Mouse (Mus musculus): ENCODE results near the gene Dpy19l3. TPM values are rescaled to one million over a fixed set of nuclear protein-coding genes. Genes with fewer than 3 reads are reported as not detected.

Gene Dpy19l3
- polyA plus RNA-seq, 1 experiment from 2014 or later = 42.7 TPM

- H3K9me3 ChIP-seq = no peaks in the 10 kb centered on the region
- H3K9ac ChIP-seq (replicated peaks) = no peak overlapping the region
- no peak overlapping the region for H3K4me2 ChIP-seq (replicated peaks)
- 0 out of 2 replicates have a peak, but pooled peaks cover 8% of the 10 kb centered on the region for H3K27me3 ChIP-seq
- ATAC-seq = no peak
- 74% methylated on average over 12 of the region's 12 CpGs for WGBS
- no peak overlapping the region for H3K27ac ChIP-seq
- H3K36me3 ChIP-seq = peaks cover 79% of the 10 kb centered on the region
- H3K4me3 ChIP-seq (replicated peaks) = no peak overlapping the region
- peaks cover 10% of the 10 kb centered on the region for H3K4me1 ChIP-seq (replicated peaks)
Measured at GRCm38 (mm10) chr7:35746686-35747396, 7.4 kb downstream of the Dpy19l3 start.

- Histone ChIP-seq H3K27me3 (0 out of 2 replicates have a peak, but pooled peaks cover 8% of the 10 kb centered on the region), H3K9me3 (no peaks in the 10 kb centered on the region), H3K9ac (replicated peaks) (no peak overlapping the region), H3K4me1 (replicated peaks) (peaks cover 10% of the 10 kb centered on the region), H3K4me3 (replicated peaks) (no peak overlapping the region), H3K27ac (no peak overlapping the region), H3K36me3 (peaks cover 82% of the 10 kb centered on the region), H3K4me2 (replicated peaks) (no peak overlapping the region)
- ATAC-seq = no peak
- WGBS = 90% methylated on average over 6 of the region's 6 CpGs
Measured at GRCm38 (mm10) chr7:35745281-35745702, 9.0 kb downstream of the Dpy19l3 start.

GRCm38 (mm10) chr7:35744771-35745170 is 9.5 kb downstream of the Dpy19l3 start:
- no peak overlapping the region for H3K9ac ChIP-seq (replicated peaks)
- no peak overlapping the region for H3K4me2 ChIP-seq (replicated peaks)
- H3K27ac ChIP-seq = no peak overlapping the region
- peaks cover 10% of the 10 kb centered on the region for H3K4me1 ChIP-seq (replicated peaks)
- 96% methylated on average over 9 of the region's 9 CpGs for WGBS
- H3K4me3 ChIP-seq (replicated peaks) = no peak overlapping the region
- 0 out of 2 replicates have a peak, but pooled peaks cover 6% of the 10 kb centered on the region for H3K27me3 ChIP-seq
- H3K9me3 ChIP-seq = no peaks in the 10 kb centered on the region
- H3K36me3 ChIP-seq = peaks cover 86% of the 10 kb centered on the region
- ATAC-seq = no peak

GRCm38 (mm10) chr7:35742310-35742709 is 11.9 kb downstream of the Dpy19l3 start:
- peaks cover 85% of the 10 kb centered on the region for H3K36me3 ChIP-seq
- peaks cover 1% of the 10 kb centered on the region for H3K4me1 ChIP-seq (replicated peaks)
- ATAC-seq = no peak
- no peaks in the 10 kb centered on the region for H3K9me3 ChIP-seq
- H3K27me3 ChIP-seq = 0 out of 2 replicates have a peak, but pooled peaks cover 4% of the 10 kb centered on the region
- H3K4me3 ChIP-seq (replicated peaks) = no peak overlapping the region
- H3K9ac ChIP-seq (replicated peaks) = no peak overlapping the region
- no peak overlapping the region for H3K27ac ChIP-seq
- 84% methylated on average over 5 of the region's 5 CpGs for WGBS
- H3K4me2 ChIP-seq (replicated peaks) = no peak overlapping the region

DNA sequence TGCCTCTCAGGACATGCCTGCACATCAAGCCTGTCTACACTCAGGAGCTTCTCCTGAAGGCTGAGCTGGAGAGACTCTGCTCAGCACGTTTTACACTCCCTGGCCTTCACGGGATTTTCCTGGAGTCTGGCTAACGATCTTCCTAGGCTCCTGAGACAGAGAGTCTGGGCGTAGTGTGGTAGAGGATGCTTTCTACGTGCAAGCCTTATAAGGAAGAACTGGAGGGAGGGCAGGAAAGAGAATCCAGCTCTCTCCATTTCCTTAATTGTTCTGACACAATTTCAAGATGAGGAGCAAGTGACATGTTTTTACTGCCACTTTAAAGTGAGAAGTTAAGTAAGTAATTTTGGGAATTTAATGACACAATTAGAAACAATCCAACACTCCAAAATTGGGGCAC is 12.4 kb downstream of the Dpy19l3 start:
- Histone ChIP-seq H3K4me2 (replicated peaks) (no peak overlapping the region), H3K27ac (no peak overlapping the region), H3K36me3 (peaks cover 82% of the 10 kb centered on the region), H3K4me3 (replicated peaks) (no peak overlapping the region), H3K9ac (replicated peaks) (no peak overlapping the region), H3K27me3 (0 out of 2 replicates have a peak, but pooled peaks cover 4% of the 10 kb centered on the region), H3K9me3 (no peaks in the 10 kb centered on the region), H3K4me1 (replicated peaks) (no peaks in the 10 kb centered on the region)
- no peak for ATAC-seq
- 82% methylated on average over 5 of the region's 5 CpGs for WGBS

- Histone ChIP-seq H3K9ac (replicated peaks) (no peak overlapping the region), H3K4me3 (replicated peaks) (no peak overlapping the region), H3K27me3 (0 out of 2 replicates have a peak, but pooled peaks cover 1% of the 10 kb centered on the region), H3K36me3 (peaks cover 75% of the 10 kb centered on the region), H3K4me1 (replicated peaks) (no peaks in the 10 kb centered on the region), H3K27ac (no peak overlapping the region), H3K9me3 (no peaks in the 10 kb centered on the region), H3K4me2 (replicated peaks) (no peak overlapping the region)
- WGBS = 69% methylated on average over 5 of the region's 5 CpGs
- ATAC-seq = no peak
Measured at GRCm38 (mm10) chr7:35740489-35741230, 13.6 kb downstream of the Dpy19l3 start.

DNA sequence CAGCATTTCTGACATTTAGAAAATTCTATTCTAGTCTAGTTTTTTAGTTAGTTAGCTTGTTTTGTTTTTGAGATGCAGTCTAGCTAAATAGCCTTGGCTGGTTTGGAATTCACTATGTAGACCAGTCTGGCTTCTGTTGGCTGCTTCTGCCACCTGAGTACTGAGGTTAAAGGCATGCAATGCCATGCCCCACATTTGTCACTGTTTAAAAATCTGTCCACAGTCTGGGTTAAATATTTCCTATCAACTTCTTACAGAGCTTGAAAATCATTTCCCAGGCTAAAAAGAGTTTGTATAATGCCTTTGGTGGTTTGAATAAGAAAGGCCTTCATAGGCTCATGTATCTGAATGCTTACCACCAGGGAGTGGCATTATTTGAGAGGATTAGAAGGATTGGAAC is 15.4 kb downstream of the Dpy19l3 start:
- no peak for ATAC-seq
- Histone ChIP-seq H3K27me3 (no peaks in the 10 kb centered on the region), H3K9ac (replicated peaks) (no peak overlapping the region), H3K36me3 (peaks cover 69% of the 10 kb centered on the region), H3K4me1 (replicated peaks) (0 out of 2 replicates have a peak, but pooled peaks cover under 1% of the 10 kb centered on the region), H3K4me2 (replicated peaks) (no peak overlapping the region), H3K9me3 (no peaks in the 10 kb centered on the region), H3K4me3 (replicated peaks) (no peak overlapping the region), H3K27ac (no peak overlapping the region)

DNA sequence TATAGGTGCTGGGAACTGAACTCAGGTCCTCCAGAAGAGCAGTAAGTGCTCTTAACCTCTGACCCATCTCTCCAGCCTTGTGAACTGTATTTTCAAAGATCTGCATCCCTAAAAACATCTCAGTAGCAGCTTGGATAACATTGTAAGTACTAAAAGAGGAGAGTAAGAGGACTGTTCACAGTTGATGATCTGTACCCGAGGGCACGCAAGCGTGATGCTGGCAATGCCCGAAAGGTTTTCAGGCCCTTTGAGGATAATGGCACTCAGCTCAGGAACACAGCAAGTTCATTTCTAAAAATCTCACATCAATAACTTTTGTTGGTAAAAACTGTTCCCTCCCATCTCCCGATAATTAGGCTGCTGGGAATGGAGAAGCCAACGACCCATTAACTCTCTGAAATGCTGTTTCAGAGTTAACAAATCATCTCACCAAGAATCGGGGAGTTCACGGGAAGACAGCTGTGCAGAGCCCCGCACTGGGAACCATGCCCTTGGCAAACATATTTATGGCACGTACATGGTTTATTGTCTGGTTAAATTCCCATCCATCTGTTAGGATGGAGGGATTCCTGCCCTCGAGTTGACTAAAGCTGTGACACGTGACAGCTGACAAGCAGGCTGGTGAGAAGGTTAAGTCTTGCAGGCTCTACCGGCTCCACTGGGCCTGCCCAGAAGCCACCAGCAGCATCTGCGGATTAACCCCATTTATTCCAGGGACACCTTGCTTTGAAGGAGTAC is 20.8 kb downstream of the Dpy19l3 start:
- no peaks in the 10 kb centered on the region for H3K9me3 ChIP-seq
- H3K4me2 ChIP-seq (replicated peaks) = no peak overlapping the region
- H3K27me3 ChIP-seq = no peaks in the 10 kb centered on the region
- no peak overlapping the region for H3K9ac ChIP-seq (replicated peaks)
- 0 out of 2 replicates have a peak, but pooled peaks have one; percentile 37 for ATAC-seq
- peaks cover 51% of the 10 kb centered on the region for H3K36me3 ChIP-seq
- WGBS = 80% methylated on average over 14 of the region's 14 CpGs
- 0 out of 2 replicates have a peak, but pooled peaks cover 6% of the 10 kb centered on the region for H3K4me1 ChIP-seq (replicated peaks)
- H3K4me3 ChIP-seq (replicated peaks) = no peak overlapping the region
- H3K27ac ChIP-seq = peak overlapping the region; percentile 56

- H3K27ac ChIP-seq = no peak overlapping the region; the same call in 1 of the 2 replicates
- 72% methylated on average over 10 of the region's 10 CpGs for WGBS
Measured at GRCm38 (mm10) chr7:35732585-35733059, 21.6 kb downstream of the Dpy19l3 start.

GRCm38 (mm10) chr7:35729621-35730031 is 24.6 kb downstream of the Dpy19l3 start:
- Histone ChIP-seq H3K27me3 (no peaks in the 10 kb centered on the region), H3K4me1 (replicated peaks) (0 out of 2 replicates have a peak, but pooled peaks cover 6% of the 10 kb centered on the region), H3K27ac (no peak overlapping the region), H3K36me3 (peaks cover 46% of the 10 kb centered on the region), H3K9me3 (peaks cover 3% of the 10 kb centered on the region; the same call in 1 of the 2 replicates), H3K4me2 (replicated peaks) (no peak overlapping the region), H3K9ac (replicated peaks) (no peak overlapping the region), H3K4me3 (replicated peaks) (no peak overlapping the region)
- no peak for ATAC-seq
- WGBS = 92% methylated on average over 9 of the region's 9 CpGs

More at GRCm38 (mm10) chr7:35732585-35733059, 21.6 kb downstream of the Dpy19l3 start:
- Histone ChIP-seq H3K27me3 (no peaks in the 10 kb centered on the region), H3K9me3 (peaks cover 3% of the 10 kb centered on the region; the same call in 1 of the 2 replicates), H3K9ac (replicated peaks) (no peak overlapping the region), H3K4me2 (replicated peaks) (no peak overlapping the region), H3K36me3 (peaks cover 51% of the 10 kb centered on the region), H3K4me3 (replicated peaks) (no peak overlapping the region), H3K4me1 (replicated peaks) (0 out of 2 replicates have a peak, but pooled peaks cover 6% of the 10 kb centered on the region)
- 0 out of 2 replicates have a peak, but pooled peaks have one; percentile 27 for ATAC-seq

DNA sequence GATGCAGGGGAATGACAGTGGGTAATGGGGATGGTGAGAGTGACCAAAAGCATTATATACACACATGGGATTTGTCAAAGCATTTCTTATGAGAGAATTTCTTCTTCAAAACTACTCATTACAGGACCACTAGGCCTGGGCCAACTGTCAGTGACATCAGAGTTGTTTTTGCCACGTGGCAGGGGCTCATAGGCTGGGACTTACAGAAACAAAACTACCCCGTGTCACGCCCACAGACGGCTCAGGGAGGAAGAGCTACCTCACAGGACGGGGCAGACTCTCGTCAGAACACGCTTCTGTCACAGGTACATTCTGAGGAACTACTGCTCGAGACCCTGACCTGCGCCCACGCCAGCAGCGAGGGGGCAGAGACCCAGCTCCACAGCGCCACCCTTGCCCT is 25.9 kb downstream of the Dpy19l3 start:
- Histone ChIP-seq H3K4me3 (replicated peaks) (no peak overlapping the region), H3K9ac (replicated peaks) (no peak overlapping the region), H3K27me3 (no peaks in the 10 kb centered on the region), H3K4me2 (replicated peaks) (no peak overlapping the region), H3K36me3 (peaks cover 52% of the 10 kb centered on the region), H3K27ac (no peak overlapping the region), H3K4me1 (replicated peaks) (0 out of 2 replicates have a peak, but pooled peaks cover 3% of the 10 kb centered on the region), H3K9me3 (peaks cover 3% of the 10 kb centered on the region; the same call in 1 of the 2 replicates)
- no peak for ATAC-seq
- 96% methylated on average over 12 of the region's 12 CpGs for WGBS
